Mouse (Mus musculus): Measurements from ENCODE around the gene Col13a1. TPM values are rescaled to one million over a fixed set of nuclear protein-coding genes. Genes with fewer than 3 reads are reported as not detected.
A peak's percentile ranks its signal among the peaks of the same experiment; 100 is the strongest.

Col13a1 gene
- polyA plus RNA-seq (2012; rRNA removed) = 0.57 and 0.79 TPM in 2 replicates
- polyA plus RNA-seq (2014; fragmentation: Nextera tagmentation; extraction: Ambion mirVana) = 0.39 and 0.67 TPM in 2 replicates

GRCm38 (mm10) chr10:61978866-61979340 is at the start of gene Col13a1:
Gene Col13a1 (minus strand): TSS chr10:61979108.
- peak within 1 kb of the TSS; percentile 1 to 31; a peak in 3 of 4 replicates for H3K4me3 ChIP-seq (ENCODE audit: insufficient read depth in 1 of 2, low read depth in 2 of 2, low read length in 2 of 2)
- no peak for TF ChIP-seq CTCF (IDR thresholded peaks at IDR 0.05; ENCODE audit: low read depth)
- no peak for TF ChIP-seq EP300 (IDR thresholded peaks at IDR 0.05; ENCODE audit: low read depth)
- H3K27ac ChIP-seq = no peak within 1 kb of the TSS
- H3K36me3 ChIP-seq (replicated peaks; ENCODE audit: control insufficient read depth, insufficient read depth, low read depth) = no peaks in the 10 kb centered on the region
- ATAC-seq (ENCODE audit: insufficient read depth) (no peak), DNase-seq (ENCODE audit: low read depth in 3 of 3, low spot score in 3 of 3) (no peak)
- peaks cover 40% of the 10 kb centered on the region for H3K27me3 ChIP-seq (ENCODE audit: control insufficient read depth, insufficient read depth, low read length)
- no peaks in the 10 kb centered on the region for H3K9me3 ChIP-seq (ENCODE audit: control insufficient read depth, low read length)
- WGBS (ENCODE audit: insufficient replicate concordance) = under 1% methylated on average over 41 of the region's 41 CpGs
- no peak within 1 kb of the TSS for H3K9ac ChIP-seq (replicated peaks)
- H3K4me2 ChIP-seq (ENCODE audit: low read depth) = peak within 1 kb of the TSS; percentile 45
- H3K4me1 ChIP-seq (replicated peaks; ENCODE audit: control insufficient read depth in 2 of 2, insufficient read depth in 2 of 2, low read length in 1 of 2) = no peaks in the 10 kb centered on the region

- Histone ChIP-seq H3K9me3 (ENCODE audit: control insufficient read depth, low read length) (no peaks in the 10 kb centered on the region), H3K4me2 (ENCODE audit: low read depth) (no peak overlapping the region), H3K4me1 (replicated peaks; ENCODE audit: control insufficient read depth in 2 of 2, insufficient read depth in 2 of 2, low read length in 1 of 2) (no peaks in the 10 kb centered on the region), H3K27ac (no peak overlapping the region), H3K9ac (replicated peaks) (no peak overlapping the region), H3K36me3 (replicated peaks; ENCODE audit: control insufficient read depth, insufficient read depth, low read depth) (no peaks in the 10 kb centered on the region), H3K4me3 (ENCODE audit: insufficient read depth in 1 of 2, low read depth in 2 of 2, low read length in 2 of 2) (no peak overlapping the region), H3K27me3 (ENCODE audit: control insufficient read depth, insufficient read depth, low read length) (no peaks in the 10 kb centered on the region)
- 65% methylated on average over 12 of the region's 12 CpGs for WGBS (ENCODE audit: insufficient replicate concordance)
- no peak for DNase-seq (ENCODE audit: low read depth in 3 of 3, low spot score in 3 of 3)
- no peak for TF ChIP-seq EP300 (IDR thresholded peaks at IDR 0.05; ENCODE audit: low read depth)
- TF ChIP-seq CTCF (IDR thresholded peaks at IDR 0.05; ENCODE audit: low read depth) = no peak
- ATAC-seq (ENCODE audit: insufficient read depth) = no peak
These were observed 48.8 kb upstream of the Col13a1 start for GRCm38 (mm10) chr10:62027699-62028098.

GRCm38 (mm10) chr10:62023821-62024551 is 45.1 kb upstream of the Col13a1 start:
- TF ChIP-seq CTCF (IDR thresholded peaks at IDR 0.05; ENCODE audit: low read depth) (no peak), EP300 (IDR thresholded peaks at IDR 0.05; ENCODE audit: low read depth) (no peak)
- Histone ChIP-seq H3K4me2 (ENCODE audit: low read depth) (no peak overlapping the region), H3K27me3 (ENCODE audit: control insufficient read depth, insufficient read depth, low read length) (no peaks in the 10 kb centered on the region), H3K9me3 (ENCODE audit: control insufficient read depth, low read length) (no peaks in the 10 kb centered on the region), H3K4me3 (ENCODE audit: insufficient read depth in 1 of 2, low read depth in 2 of 2, low read length in 2 of 2) (no peak overlapping the region), H3K36me3 (replicated peaks; ENCODE audit: control insufficient read depth, insufficient read depth, low read depth) (no peaks in the 10 kb centered on the region), H3K4me1 (replicated peaks; ENCODE audit: control insufficient read depth in 2 of 2, insufficient read depth in 2 of 2, low read length in 1 of 2) (no peaks in the 10 kb centered on the region), H3K9ac (replicated peaks) (no peak overlapping the region), H3K27ac (no peak overlapping the region)
- DNase-seq (ENCODE audit: low read depth in 3 of 3, low spot score in 3 of 3) (no peak), ATAC-seq (ENCODE audit: insufficient read depth) (no peak)
- 58% methylated on average over 19 of the region's 19 CpGs for WGBS (ENCODE audit: insufficient replicate concordance)

GRCm38 (mm10) chr10:62020068-62020620 is 41.2 kb upstream of the Col13a1 start:
- no peaks in the 10 kb centered on the region for H3K4me1 ChIP-seq (replicated peaks; ENCODE audit: control insufficient read depth in 2 of 2, insufficient read depth in 2 of 2, low read length in 1 of 2)
- H3K27ac ChIP-seq = no peak overlapping the region
- DNase-seq (ENCODE audit: low read depth in 3 of 3, low spot score in 3 of 3) = no peak
- H3K9ac ChIP-seq (replicated peaks) = no peak overlapping the region
- 37% methylated on average over 7 of the region's 7 CpGs for WGBS (ENCODE audit: insufficient replicate concordance)
- no peak for ATAC-seq (ENCODE audit: insufficient read depth)
- no peak overlapping the region for H3K4me2 ChIP-seq (ENCODE audit: low read depth)
- no peaks in the 10 kb centered on the region for H3K9me3 ChIP-seq (ENCODE audit: control insufficient read depth, low read length)
- no peak for TF ChIP-seq CTCF (IDR thresholded peaks at IDR 0.05; ENCODE audit: low read depth)
- TF ChIP-seq EP300 (IDR thresholded peaks at IDR 0.05; ENCODE audit: low read depth) = no peak
- no peaks in the 10 kb centered on the region for H3K27me3 ChIP-seq (ENCODE audit: control insufficient read depth, insufficient read depth, low read length)
- H3K36me3 ChIP-seq (replicated peaks; ENCODE audit: control insufficient read depth, insufficient read depth, low read depth) = no peaks in the 10 kb centered on the region
- no peak overlapping the region for H3K4me3 ChIP-seq (ENCODE audit: insufficient read depth in 1 of 2, low read depth in 2 of 2, low read length in 2 of 2)

GRCm38 (mm10) chr10:62019386-62020067 is 40.6 kb upstream of the Col13a1 start:
- no peak overlapping the region for H3K4me3 ChIP-seq (ENCODE audit: insufficient read depth in 1 of 2, low read depth in 2 of 2, low read length in 2 of 2)
- DNase-seq (ENCODE audit: low read depth in 3 of 3, low spot score in 3 of 3) (no peak), ATAC-seq (ENCODE audit: insufficient read depth) (no peak)
- 33% methylated on average over 10 of the region's 16 CpGs for whole genome bisulfite sequencing (ENCODE audit: insufficient replicate concordance)
- no peaks in the 10 kb centered on the region for H3K4me1 ChIP-seq (replicated peaks; ENCODE audit: control insufficient read depth in 2 of 2, insufficient read depth in 2 of 2, low read length in 1 of 2)
- TF ChIP-seq CTCF (IDR thresholded peaks at IDR 0.05; ENCODE audit: low read depth) = no peak
- no peak for TF ChIP-seq EP300 (IDR thresholded peaks at IDR 0.05; ENCODE audit: low read depth)
- H3K27ac ChIP-seq = no peak overlapping the region
- H3K4me2 ChIP-seq (ENCODE audit: low read depth) = no peak overlapping the region
- H3K27me3 ChIP-seq (ENCODE audit: control insufficient read depth, insufficient read depth, low read length) = no peaks in the 10 kb centered on the region
- no peaks in the 10 kb centered on the region for H3K9me3 ChIP-seq (ENCODE audit: control insufficient read depth, low read length)
- no peaks in the 10 kb centered on the region for H3K36me3 ChIP-seq (replicated peaks; ENCODE audit: control insufficient read depth, insufficient read depth, low read depth)
- no peak overlapping the region for H3K9ac ChIP-seq (replicated peaks)

Data from liver, embryonic 14.5 days (tissue).